In the genomic region with DNA sequence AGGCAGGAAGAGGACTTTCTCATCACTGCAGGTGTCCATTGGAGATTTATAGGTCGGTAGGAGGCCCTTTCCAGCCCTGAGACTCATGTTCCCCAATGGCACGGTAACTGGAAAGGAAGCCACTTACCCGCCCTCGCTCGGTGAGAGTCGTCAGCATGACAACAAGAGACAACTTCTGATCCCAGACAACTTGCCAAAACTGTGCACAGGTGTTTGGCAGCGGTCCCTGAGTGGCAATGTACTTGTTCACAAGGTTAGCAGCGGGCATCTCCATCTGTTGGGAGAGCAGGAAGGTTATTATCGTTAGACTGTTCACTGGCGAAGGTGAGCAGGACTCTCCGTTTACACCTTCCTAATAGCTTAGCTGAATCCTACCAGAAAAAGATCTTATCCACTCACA, we compare ENCODE assay signal across 14 mouse cellular contexts.
A peak's percentile ranks its signal among the peaks of the same experiment; 100 is the strongest.
DNase-seq lines count a peak whose midpoint lies in the region; ATAC-seq and TF ChIP-seq lines count a peak whose summit lies in the region.
"Had no signal": no experiment of that assay in that cellular context is flagged by ENCODE, and none has a peak within 500 bp of the region (broad histone marks: within the 10 kb centered on the region; RNA-seq: fewer than 3 reads in every experiment).

No protein-coding gene starts in this region.

- no peak for TF ChIP-seq EP300 in liver, postnatal 0 days (IDR thresholded peaks at IDR 0.05; ENCODE audit: low read depth)

- no peak overlapping the region for H3K27ac ChIP-seq in liver, postnatal 0 days (ENCODE audit: low read depth)
- H3K27ac ChIP-seq: forebrain, embryonic 15.5 days; macrophage; midbrain, embryonic 13.5 days had no signal

- peak; percentile 81 for DNase-seq in left cerebral cortex, postnatal 4 days
- DNase-seq in left cerebral cortex, postnatal 10 days (ENCODE audit: extremely low spot score in 1 of 2, low spot score in 2 of 2), result no peak
- DNase-seq in cerebellum, adult 11-12 months, result peak; percentile 26
- DNase-seq in cerebellum, adult 9-11 months, result peak; percentile 36
- peak; percentile 70 for DNase-seq in gastrocnemius, postnatal 14 days
- DNase-seq in liver, postnatal 0 days, result no peak
- DNase-seq in embryo, embryonic 11 days, result no peak
- DNase-seq: heart, postnatal 14 days; kidney, adult 9 months had no signal

- TF ChIP-seq CTCF in liver, postnatal 0 days (IDR thresholded peaks at IDR 0.05; ENCODE audit: low read depth), result no peak

- WGBS in liver, postnatal 0 days (ENCODE audit: insufficient replicate concordance), result 79% methylated on average over 11 of the region's 11 CpGs

- no peak overlapping the region for H3K4me2 ChIP-seq in liver, postnatal 0 days (ENCODE audit: low read depth, low read length)
- H3K4me2 ChIP-seq: forebrain, embryonic 15.5 days; liver, embryonic 11.5 days; midbrain, embryonic 13.5 days had no signal

- H3K9ac ChIP-seq in liver, postnatal 0 days (replicated peaks), result no peak overlapping the region
- H3K9ac ChIP-seq: forebrain, embryonic 15.5 days; midbrain, embryonic 13.5 days had no signal

- H3K9me3 ChIP-seq in liver, postnatal 0 days (ENCODE audit: low read length), result no peaks in the 10 kb centered on the region; the same call in 1 of the 2 replicates
- H3K9me3 ChIP-seq: forebrain, embryonic 15.5 days had no signal

- no peak overlapping the region for H3K4me3 ChIP-seq in liver, postnatal 0 days (ENCODE audit: low read depth, low read length)
- H3K4me3 ChIP-seq: forebrain, embryonic 15.5 days; midbrain, embryonic 13.5 days had no signal

- no peak for ATAC-seq in liver, postnatal 0 days
- ATAC-seq: forebrain, embryonic 15.5 days; midbrain, embryonic 13.5 days had no signal

- peaks cover 10% of the 10 kb centered on the region; the same call in 1 of the 2 replicates for H3K36me3 ChIP-seq in liver, postnatal 0 days (replicated peaks; ENCODE audit: insufficient read depth, low read length)
- H3K36me3 ChIP-seq: forebrain, embryonic 15.5 days; G1E; midbrain, embryonic 13.5 days had no signal

- H3K27me3 ChIP-seq in liver, postnatal 0 days (ENCODE audit: insufficient read depth, low read length), result no peaks in the 10 kb centered on the region
- H3K27me3 ChIP-seq: forebrain, embryonic 15.5 days; midbrain, embryonic 13.5 days had no signal

- intact Hi-C loops in left cerebral cortex, postnatal 4 days (cut with DNase I), result no loop called here
- intact Hi-C loops in left cerebral cortex, postnatal 10 days (cut with DNase I), result no loop called here
- intact Hi-C loops in gastrocnemius, postnatal 14 days (cut with DNase I; ENCODE audit: low total_unique reads), result no loop called here

- H3K4me1 ChIP-seq in liver, postnatal 0 days (ENCODE audit: insufficient read depth), result no peaks in the 10 kb centered on the region
- H3K4me1 ChIP-seq: midbrain, embryonic 13.5 days had no signal

Comparison
In these comparisons a context has a peak if more than half of its experiments do, and no peak if none do; other contexts are left out.
1. DNase-seq: peak in left cerebral cortex, postnatal 4 days (single experiment), cerebellum, adult 11-12 months (single experiment), cerebellum, adult 9-11 months (single experiment) and gastrocnemius, postnatal 14 days (single experiment); none in left cerebral cortex, postnatal 10 days (0 of 2), liver, postnatal 0 days (single experiment) and embryo, embryonic 11 days (single experiment).